Mouse (Mus musculus): ENCODE measurements around the gene Evx2. TPM values are rescaled to one million over a fixed set of nuclear protein-coding genes. Genes with fewer than 3 reads are reported as not detected.
A peak's percentile ranks its signal among the peaks of the same experiment; 100 is the strongest.

The Evx2 gene
- polyA plus RNA-seq, 1 experiment from 2014 or later, result 0.04 TPM

GRCm38 (mm10) chr2:74685059-74685603 lies 25.8 kb upstream of the Evx2 start:
- 17% methylated on average over 4 of the region's 4 CpGs for WGBS
- Histone ChIP-seq H3K27ac (no peak overlapping the region), H3K9ac (no peak overlapping the region), H3K9me3 (no peaks in the 10 kb centered on the region), H3K27me3 (replicated peaks) (peaks cover 88% of the 10 kb centered on the region), H3K4me1 (replicated peaks) (peaks cover 15% of the 10 kb centered on the region), H3K36me3 (no peaks in the 10 kb centered on the region), H3K4me3 (replicated peaks) (no peak overlapping the region), H3K4me2 (replicated peaks) (no peak overlapping the region)
- ATAC-seq, result no peak

DNA sequence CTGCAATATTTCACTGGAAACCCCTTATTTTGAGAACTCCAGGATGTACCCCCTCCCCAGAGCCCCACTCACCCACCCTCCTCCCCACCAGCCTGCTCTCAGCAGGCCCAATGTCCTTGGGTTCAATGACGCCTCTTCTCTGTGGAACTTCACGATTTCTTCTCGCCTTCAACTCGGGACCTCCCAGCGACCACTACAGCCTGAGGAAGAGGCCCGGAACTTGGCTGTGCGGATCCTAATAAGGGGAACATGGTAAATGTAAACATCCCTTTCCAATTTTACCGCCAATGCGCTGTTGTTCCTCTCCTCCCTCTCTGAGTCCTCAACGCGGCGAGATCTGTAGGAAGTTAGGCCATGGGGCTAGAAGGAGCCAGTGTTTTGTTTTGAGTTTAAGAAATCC lies 24.7 kb upstream of the Evx2 start:
- Histone ChIP-seq H3K36me3 (no peaks in the 10 kb centered on the region), H3K4me1 (replicated peaks) (peaks cover 17% of the 10 kb centered on the region), H3K4me3 (replicated peaks) (peak overlapping the region; percentile 14; the same call in 1 of the 2 replicates), H3K4me2 (replicated peaks) (no peak overlapping the region), H3K9me3 (no peaks in the 10 kb centered on the region), H3K9ac (no peak overlapping the region), H3K27ac (no peak overlapping the region), H3K27me3 (replicated peaks) (peaks cover 88% of the 10 kb centered on the region)
- WGBS, result 3% methylated on average over 12 of the region's 12 CpGs
- ATAC-seq, result no peak

DNA sequence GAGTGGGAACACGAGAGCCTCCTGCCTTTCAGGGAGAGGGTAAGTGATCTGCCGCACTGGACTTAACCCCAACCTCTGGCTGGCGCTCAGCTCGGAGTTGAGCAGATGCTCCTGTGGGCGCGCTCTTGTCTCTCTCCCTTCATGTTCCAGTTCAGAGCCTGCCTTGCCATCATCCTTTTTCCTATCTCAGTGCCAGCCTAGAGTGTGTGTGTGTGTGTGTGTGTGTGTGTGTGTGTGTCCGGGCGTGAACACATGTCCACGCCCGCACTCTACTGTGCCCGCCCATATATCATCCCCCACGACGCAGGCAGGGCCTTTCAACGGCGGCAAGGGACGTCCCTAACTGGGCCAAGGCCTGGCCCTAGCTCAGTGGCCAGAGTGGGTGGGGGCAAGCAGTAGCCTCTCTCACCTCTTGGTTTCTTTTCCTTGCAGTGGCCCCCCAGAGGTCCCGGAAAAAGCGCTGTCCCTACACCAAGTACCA lies 24.2 kb upstream of the Evx2 start:
- Histone ChIP-seq H3K9me3 (no peaks in the 10 kb centered on the region), H3K36me3 (no peaks in the 10 kb centered on the region), H3K9ac (no peak overlapping the region), H3K4me2 (replicated peaks) (no peak overlapping the region), H3K27ac (0 out of 2 replicates have a peak overlapping the region, but pooled peaks have one; percentile 14), H3K27me3 (replicated peaks) (peaks cover 91% of the 10 kb centered on the region), H3K4me3 (replicated peaks) (peak overlapping the region; percentile 14; the same call in 1 of the 2 replicates), H3K4me1 (replicated peaks) (peaks cover 17% of the 10 kb centered on the region)
- 2% methylated on average over 18 of the region's 18 CpGs for WGBS
- no peak for ATAC-seq

DNA sequence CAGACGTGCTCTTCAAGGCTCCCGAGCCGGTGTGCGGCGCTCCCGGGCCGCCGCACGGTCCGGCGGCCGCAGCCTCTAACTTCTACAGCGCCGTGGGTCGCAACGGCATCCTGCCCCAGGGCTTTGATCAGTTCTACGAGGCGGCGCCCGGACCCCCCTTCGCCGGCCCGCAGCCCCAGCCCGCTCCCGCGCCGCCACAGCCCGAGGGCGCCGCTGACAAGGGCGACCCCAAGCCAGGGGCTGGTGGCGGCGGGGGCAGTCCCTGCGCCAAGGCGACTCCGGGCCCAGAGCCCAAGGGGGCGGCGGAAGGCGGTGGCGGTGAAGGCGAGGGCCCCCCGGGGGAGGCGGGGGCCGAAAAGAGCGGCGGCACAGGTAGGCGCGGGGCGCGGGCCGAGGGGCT lies 23.4 kb upstream of the Evx2 start:
- ATAC-seq, result no peak
- Histone ChIP-seq H3K9me3 (no peaks in the 10 kb centered on the region), H3K36me3 (no peaks in the 10 kb centered on the region), H3K9ac (peak overlapping the region; percentile 32), H3K27me3 (replicated peaks) (peaks cover 92% of the 10 kb centered on the region), H3K4me1 (replicated peaks) (peaks cover 17% of the 10 kb centered on the region), H3K4me2 (replicated peaks) (peak overlapping the region; percentile 48), H3K27ac (no peak overlapping the region), H3K4me3 (replicated peaks) (peak overlapping the region; percentile 36)
- WGBS, result under 1% methylated on average over 45 of the region's 51 CpGs

- H3K4me1 ChIP-seq (replicated peaks), result peaks cover 17% of the 10 kb centered on the region
- no peaks in the 10 kb centered on the region for H3K36me3 ChIP-seq
- H3K9ac ChIP-seq, result 0 out of 2 replicates have a peak overlapping the region, but pooled peaks have one; percentile 32
- under 1% methylated on average over 78 of the region's 78 CpGs for WGBS
- H3K4me3 ChIP-seq (replicated peaks), result peak overlapping the region; percentile 36
- H3K9me3 ChIP-seq, result no peaks in the 10 kb centered on the region
- H3K27ac ChIP-seq, result no peak overlapping the region
- peak; percentile 54 for ATAC-seq
- H3K27me3 ChIP-seq (replicated peaks), result peaks cover 92% of the 10 kb centered on the region
- H3K4me2 ChIP-seq (replicated peaks), result peak overlapping the region; percentile 48
Observed at GRCm38 (mm10) chr2:74681594-74682531, 22.5 kb upstream of the Evx2 start.

- 5% methylated on average over 21 of the region's 21 CpGs for WGBS
- 0 out of 2 replicates have a peak overlapping the region, but pooled peaks have one; percentile 3 for H3K4me2 ChIP-seq (replicated peaks)
- H3K27ac ChIP-seq, result no peak overlapping the region
- ATAC-seq, result no peak
- H3K4me1 ChIP-seq (replicated peaks), result peaks cover 17% of the 10 kb centered on the region
- peaks cover 97% of the 10 kb centered on the region for H3K27me3 ChIP-seq (replicated peaks)
- H3K9ac ChIP-seq, result no peak overlapping the region
- H3K36me3 ChIP-seq, result no peaks in the 10 kb centered on the region
- peak overlapping the region; percentile 16; the same call in 1 of the 2 replicates for H3K4me3 ChIP-seq (replicated peaks)
- no peaks in the 10 kb centered on the region for H3K9me3 ChIP-seq
Observed at GRCm38 (mm10) chr2:74680561-74681398, 21.4 kb upstream of the Evx2 start.

DNA sequence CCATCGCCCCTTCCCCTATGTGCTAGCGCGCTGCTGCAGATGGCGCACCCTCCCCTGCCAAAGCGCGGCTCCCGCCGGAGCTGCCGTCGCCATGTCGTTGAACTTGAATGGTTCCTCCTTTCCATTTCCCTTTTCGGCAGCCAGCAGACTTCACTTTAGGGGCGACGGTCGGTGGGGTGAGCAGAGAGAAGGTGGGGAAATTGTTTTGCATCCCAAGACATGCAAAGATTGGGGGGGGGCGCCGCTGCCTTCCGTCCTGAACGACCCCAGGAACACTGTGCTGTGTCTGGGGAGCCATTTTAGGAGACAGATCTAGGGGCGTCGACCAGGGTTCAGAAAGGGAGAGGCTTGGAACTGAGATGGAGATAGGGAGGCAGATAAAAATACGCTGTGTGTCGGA lies 20.6 kb upstream of the Evx2 start:
- Histone ChIP-seq H3K27ac (0 out of 2 replicates have a peak overlapping the region, but pooled peaks have one; percentile 11), H3K36me3 (no peaks in the 10 kb centered on the region)
- ATAC-seq, result no peak

DNA sequence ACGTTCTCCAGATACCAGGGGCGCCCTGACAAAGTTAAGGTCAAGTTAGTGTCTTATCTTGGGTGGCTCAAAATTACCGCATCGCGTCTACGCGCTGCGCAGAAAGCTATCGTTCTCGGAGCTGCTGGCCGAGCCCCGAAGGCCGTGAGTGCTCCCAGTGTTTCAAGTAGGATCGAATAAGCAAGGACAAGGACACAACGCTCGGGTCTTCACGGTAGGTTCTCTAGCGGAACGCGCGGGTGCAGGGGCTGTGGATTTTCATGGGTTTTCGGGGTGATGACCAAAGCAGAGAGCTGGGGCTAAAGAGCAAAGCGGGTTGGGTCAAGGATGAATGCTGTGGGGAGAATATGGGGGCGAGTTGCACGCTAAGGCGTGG lies 20.2 kb upstream of the Evx2 start:
- Histone ChIP-seq H3K4me2 (replicated peaks) (peak overlapping the region; percentile 38), H3K36me3 (no peaks in the 10 kb centered on the region), H3K4me3 (replicated peaks) (peak overlapping the region; percentile 16), H3K27ac (0 out of 2 replicates have a peak overlapping the region, but pooled peaks have one; percentile 11), H3K4me1 (replicated peaks) (peaks cover 17% of the 10 kb centered on the region), H3K9ac (no peak overlapping the region), H3K9me3 (no peaks in the 10 kb centered on the region), H3K27me3 (replicated peaks) (peaks cover 99% of the 10 kb centered on the region)
- no peak for ATAC-seq
- WGBS, result under 1% methylated on average over 26 of the region's 26 CpGs

More for the DNA sequence above, 20.6 kb upstream of the Evx2 start:
- Histone ChIP-seq H3K9ac (no peak overlapping the region), H3K4me2 (replicated peaks) (peak overlapping the region; percentile 38), H3K9me3 (no peaks in the 10 kb centered on the region), H3K4me1 (replicated peaks) (peaks cover 17% of the 10 kb centered on the region), H3K4me3 (replicated peaks) (peak overlapping the region; percentile 16), H3K27me3 (replicated peaks) (peaks cover 99% of the 10 kb centered on the region)
- WGBS, result 2% methylated on average over 23 of the region's 23 CpGs

DNA sequence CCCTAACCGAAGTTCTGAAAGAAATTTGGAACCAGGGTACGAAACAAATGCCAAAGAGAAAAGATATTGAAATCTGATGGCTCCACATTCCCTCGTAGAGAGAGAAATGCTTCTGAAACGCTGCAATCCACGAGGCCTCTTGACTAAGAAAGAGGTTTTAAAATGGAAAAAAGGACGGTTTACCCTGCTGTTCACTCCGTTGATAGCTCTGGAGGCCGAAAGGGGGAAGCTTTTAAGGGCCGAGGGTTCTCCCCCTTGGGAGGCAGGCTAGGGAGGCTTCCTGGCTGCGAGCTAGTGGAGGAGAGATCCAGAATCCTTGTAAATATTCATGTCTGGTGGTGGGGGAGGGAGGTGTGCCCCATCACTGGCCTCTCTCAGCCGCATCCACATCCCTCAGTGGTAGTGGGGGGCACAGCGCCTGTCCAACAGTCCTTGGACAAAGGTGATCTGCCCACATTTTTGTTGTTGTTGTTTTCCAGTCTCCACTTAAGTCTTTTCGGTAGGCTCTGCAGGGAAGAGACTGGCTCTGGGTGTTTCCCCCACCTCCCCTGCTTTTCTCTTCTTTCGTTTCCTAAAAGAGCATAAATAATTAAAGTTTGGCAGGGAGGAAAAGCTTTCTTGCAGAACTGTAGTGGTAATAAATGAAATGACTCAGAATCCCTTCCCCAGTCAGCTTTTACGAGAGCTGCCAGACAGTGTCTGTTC lies 19.7 kb upstream of the Evx2 start, which contains the start of gene Hoxd11:
Hoxd11 (plus strand) TSS at position 667 of the 705 bp plus-strand sequence.
- no peak for ATAC-seq
- H3K4me2 ChIP-seq (replicated peaks), result peak within 1 kb of the TSS; percentile 38
- no peaks in the 10 kb centered on the region for H3K36me3 ChIP-seq
- peaks cover 99% of the 10 kb centered on the region for H3K27me3 ChIP-seq (replicated peaks)
- peaks cover 17% of the 10 kb centered on the region for H3K4me1 ChIP-seq (replicated peaks)
- no peak within 1 kb of the TSS for H3K9ac ChIP-seq
- H3K9me3 ChIP-seq, result no peaks in the 10 kb centered on the region
- peak within 1 kb of the TSS; percentile 16 for H3K4me3 ChIP-seq (replicated peaks)
- 0 out of 2 replicates have a peak within 1 kb of the TSS, but pooled peaks have one; percentile 11 for H3K27ac ChIP-seq
- WGBS, result 3% methylated on average over 15 of the region's 15 CpGs

GRCm38 (mm10) chr2:74677106-74677505 lies 17.7 kb upstream of the Evx2 start:
- H3K4me2 ChIP-seq (replicated peaks), result no peak overlapping the region
- WGBS, result 27% methylated on average over 2 of the region's 2 CpGs

GRCm38 (mm10) chr2:74676376-74677052 lies 17.2 kb upstream of the Evx2 start:
- no peak overlapping the region for H3K27ac ChIP-seq
- no peak for ATAC-seq
- H3K4me2 ChIP-seq (replicated peaks), result no peak overlapping the region
- peaks cover 6% of the 10 kb centered on the region for H3K4me1 ChIP-seq (replicated peaks)
- WGBS, result 9% methylated on average over 9 of the region's 9 CpGs
- H3K4me3 ChIP-seq (replicated peaks), result no peak overlapping the region
- H3K9me3 ChIP-seq, result no peaks in the 10 kb centered on the region
- no peaks in the 10 kb centered on the region for H3K36me3 ChIP-seq
- H3K9ac ChIP-seq, result no peak overlapping the region
- peaks cover 97% of the 10 kb centered on the region for H3K27me3 ChIP-seq (replicated peaks)

More at GRCm38 (mm10) chr2:74677106-74677505, 17.7 kb upstream of the Evx2 start:
- Histone ChIP-seq H3K9ac (no peak overlapping the region), H3K9me3 (no peaks in the 10 kb centered on the region), H3K27ac (no peak overlapping the region), H3K27me3 (replicated peaks) (peaks cover 97% of the 10 kb centered on the region), H3K36me3 (no peaks in the 10 kb centered on the region), H3K4me3 (replicated peaks) (no peak overlapping the region), H3K4me1 (replicated peaks) (peaks cover 12% of the 10 kb centered on the region)
- ATAC-seq, result no peak

All from intestine, embryonic 15.5 days (tissue).